Mouse (Mus musculus) liver, embryonic 13.5 days (tissue): ENCODE results near the gene Nlrp5. TPM values are rescaled to one million over a fixed set of nuclear protein-coding genes. Genes with fewer than 3 reads are reported as not detected.
"Not testable (repeated sequence)": the region's sequence is repeated elsewhere in the genome, so short reads cannot be mapped to it uniquely, and the experiment has no call there.

Experiments
- ATAC-seq: fragments of 200-750 bp; cut with Nextera tagmentation; 2 replicates; pipeline ENCODE4 v1.8.0; 2017; ENCODE audit warnings: low read depth, mild to moderate bottlenecking, moderate number of reproducible peaks, moderate library complexity
- DNase-seq: peaks from one replicate; pipeline ENCODE4 v3.0.0; 2022
- H3K27ac ChIP-seq: fragments of 300-500 bp; sonication (generic); 2 replicates; pipeline ENCODE4 v1.5.1; 2015; ENCODE audit warnings: moderate library complexity, mild to moderate bottlenecking, inconsistent platforms
- H3K27me3 ChIP-seq: fragments of 300-500 bp; sonication (generic); 2 replicates; pipeline ENCODE4 v1.6.1; 2015; ENCODE audit warnings: mild to moderate bottlenecking, inconsistent platforms
- H3K36me3 ChIP-seq: fragments of 300-500 bp; sonication (generic); 2 replicates; pipeline ENCODE4 v1.6.1; 2015; ENCODE audit warnings: mild to moderate bottlenecking, inconsistent platforms
- H3K4me1 ChIP-seq: fragments of 300-500 bp; sonication (generic); replicated peaks from 2 replicates; pipeline ENCODE4 v1.6.1; 2015; ENCODE audit warnings: inconsistent platforms
- H3K4me2 ChIP-seq: fragments of 300-500 bp; sonication (generic); 2 replicates; pipeline ENCODE4 v1.6.1; 2015; ENCODE audit warnings: inconsistent platforms, mild to moderate bottlenecking, moderate library complexity
- H3K4me3 ChIP-seq: fragments of 300-500 bp; sonication (generic); replicated peaks from 2 replicates; pipeline ENCODE4 v1.5.1; 2015; ENCODE audit warnings: mild to moderate bottlenecking, inconsistent platforms
- H3K9ac ChIP-seq: fragments of 300-500 bp; sonication (generic); 2 replicates; pipeline ENCODE4 v1.6.1; 2015; ENCODE audit warnings: mild to moderate bottlenecking, inconsistent platforms
- H3K9me3 ChIP-seq: fragments of 300-500 bp; sonication (generic); replicated peaks from 2 replicates; pipeline ENCODE4 v1.6.1; 2016; ENCODE audit warnings: inconsistent platforms
- WGBS: fragments of 180-500 bp; shearing (Covaris S2); methylation state at CpG from one replicate; pipeline ENCODE4 v1.1.7; 2015; ENCODE audit not compliant: insufficient replicate concordance; 5-methylcytosine and 5-hydroxymethylcytosine counted together
- microRNA-seq: library from miRNA; unstranded; fragments of <30 nt; microRNA quantifications from one replicate; pipeline ENCODE4, GENCODE M21; 2016
- polyA plus RNA-seq: library from polyadenylated mRNA; unstranded; fragments of >200 nt; fragmentation: Nextera tagmentation; extraction: Ambion mirVana; gene quantifications from 2 replicates; pipeline ENCODE4 v1.2.1, GENCODE M21; 2015

Nlrp5 gene
- not detected in 2 replicates for polyA plus RNA-seq

GRCm38 (mm10) chr7:23385589-23385988, at the start of gene Nlrp5:
TSS of gene Nlrp5 (plus strand) at chr7:23385889.
- Histone ChIP-seq H3K36me3 (no peaks in the 10 kb centered on the region), H3K27me3 (no peaks in the 10 kb centered on the region), H3K27ac (no peak within 1 kb of the TSS), H3K9ac (no peak within 1 kb of the TSS), H3K9me3 (no peaks in the 10 kb centered on the region; the same call in 1 of the 2 replicates), H3K4me3 (no peak within 1 kb of the TSS), H3K4me2 (no peak within 1 kb of the TSS), H3K4me1 (no peaks in the 10 kb centered on the region)
- DNase-seq (no peak), ATAC-seq (no peak)
- WGBS = 57% methylated on average over 10 of the region's 10 CpGs

- not testable (repeated sequence) for H3K36me3 ChIP-seq, H3K4me1 ChIP-seq, H3K27me3 ChIP-seq, H3K4me2 ChIP-seq, ATAC-seq, H3K9ac ChIP-seq, DNase-seq, H3K4me3 ChIP-seq, H3K27ac ChIP-seq
- 77% methylated on average over 13 of the region's 13 CpGs for WGBS
- H3K9me3 ChIP-seq = 0 out of 2 replicates have a peak, but pooled peaks cover 10% of the 10 kb centered on the region
These were observed 27.4 kb upstream of the Nlrp5 start for GRCm38 (mm10) chr7:23358311-23358710.

- H3K4me2 ChIP-seq, H3K27ac ChIP-seq, ATAC-seq, H3K4me3 ChIP-seq, H3K36me3 ChIP-seq, H3K9me3 ChIP-seq, H3K9ac ChIP-seq, H3K4me1 ChIP-seq, H3K27me3 ChIP-seq, DNase-seq: not testable (repeated sequence)
- 45% methylated on average over 3 of the region's 3 CpGs for WGBS
These were observed 84.5 kb downstream of the Nlrp5 start for GRCm38 (mm10) chr7:23470201-23470600.

GRCm38 (mm10) chr7:23470832-23471231, 85.1 kb downstream of the Nlrp5 start:
- not testable (repeated sequence) for H3K4me1 ChIP-seq, H3K9me3 ChIP-seq, H3K4me2 ChIP-seq, H3K9ac ChIP-seq, ATAC-seq, H3K36me3 ChIP-seq, H3K4me3 ChIP-seq, H3K27me3 ChIP-seq, DNase-seq, H3K27ac ChIP-seq
- WGBS = 45% methylated on average over 3 of the region's 3 CpGs

- not testable (repeated sequence) for H3K27me3 ChIP-seq, DNase-seq, H3K36me3 ChIP-seq, H3K9me3 ChIP-seq, H3K4me2 ChIP-seq, H3K4me3 ChIP-seq, H3K4me1 ChIP-seq, ATAC-seq, H3K9ac ChIP-seq, H3K27ac ChIP-seq
- WGBS = 44% methylated on average over 2 of the region's 2 CpGs
These were observed 87.2 kb downstream of the Nlrp5 start for GRCm38 (mm10) chr7:23472886-23473285.

Small RNA genes within 50 kb of the gene (microRNA-seq; reads per million reads assigned to microRNA genes)
- not detected for gene Gm25196

Other genes with a start within 250 kb of the Nlrp5 start
- not detected in 2 replicates for gene Gm10662, start 241.4 kb upstream of the Nlrp5 start, polyA plus RNA-seq
- gene Vmn1r165, start 168.6 kb upstream of the Nlrp5 start, polyA plus RNA-seq = not detected in 2 replicates
- not detected in 2 replicates for gene Vmn1r166, start 134.2 kb upstream of the Nlrp5 start, polyA plus RNA-seq
- not detected in 2 replicates for gene Gm6902, start 107.0 kb upstream of the Nlrp5 start, polyA plus RNA-seq
- not detected in 2 replicates for gene Nlrp4e, start 84.7 kb upstream of the Nlrp5 start, polyA plus RNA-seq
- not detected in 2 replicates for gene Vmn1r167, start 121.3 kb downstream of the Nlrp5 start, polyA plus RNA-seq
- not detected in 2 replicates for gene Vmn1r168, start 153.8 kb downstream of the Nlrp5 start, polyA plus RNA-seq
- not detected in 2 replicates for gene Vmn1r169, start 189.6 kb downstream of the Nlrp5 start, polyA plus RNA-seq
- gene Vmn1r170, start 220.3 kb downstream of the Nlrp5 start, polyA plus RNA-seq = not detected in 2 replicates
- gene Vmn1r171, start 244.8 kb downstream of the Nlrp5 start, polyA plus RNA-seq = not detected in 2 replicates